Comparison of ENCODE assay signal across 12 mouse cellular contexts in genomic region chr7:74108347-74108746, GRCm38 (mm10).
DNase-seq lines count a peak whose midpoint lies in the region; ATAC-seq and TF ChIP-seq lines count a peak whose summit lies in the region.
"Had no signal": no experiment of that assay in that cellular context is flagged by ENCODE, and none has a peak within 500 bp of the region (broad histone marks: within the 10 kb centered on the region; RNA-seq: fewer than 3 reads in every experiment).

No protein-coding gene starts in this region.

- no peak overlapping the region for H3K4me2 ChIP-seq in lung, postnatal 0 days (replicated peaks; ENCODE audit: low read depth, low read length)
- H3K4me2 ChIP-seq: limb, embryonic 12.5 days had no signal

- no peaks in the 10 kb centered on the region for H3K27me3 ChIP-seq in lung, postnatal 0 days (replicated peaks; ENCODE audit: insufficient read depth, low read length)
- H3K27me3 ChIP-seq: limb, embryonic 12.5 days had no signal

- no peak overlapping the region for H3K27ac ChIP-seq in layer of hippocampus, adult 2 months
- no peak overlapping the region for H3K27ac ChIP-seq in lung, postnatal 0 days (ENCODE audit: low read length)
- H3K27ac ChIP-seq: limb, embryonic 12.5 days had no signal

- no peak for TF ChIP-seq EP300 in lung, postnatal 0 days (IDR thresholded peaks at IDR 0.05)

- peak; percentile 79 for TF ChIP-seq CTCF in layer of hippocampus, adult 2 months (conservative IDR thresholded peaks at IDR 0.05)
- TF ChIP-seq CTCF in lung, postnatal 0 days (IDR thresholded peaks at IDR 0.05) = peak; percentile 72

- 51% methylated on average over 3 of the region's 3 CpGs for WGBS in lung, postnatal 0 days

- H3K9ac ChIP-seq in lung, postnatal 0 days (replicated peaks; ENCODE audit: low read depth) = no peak overlapping the region
- H3K9ac ChIP-seq: limb, embryonic 12.5 days had no signal

- no peaks in the 10 kb centered on the region for H3K9me3 ChIP-seq in lung, postnatal 0 days (ENCODE audit: low read length)
- H3K9me3 ChIP-seq: limb, embryonic 12.5 days had no signal

- no peaks in the 10 kb centered on the region for H3K4me1 ChIP-seq in lung, postnatal 0 days (ENCODE audit: insufficient read depth, low read depth, low read length)

- peak; percentile 47 for DNase-seq in embryo, embryonic 10 days (ENCODE audit: low spot score)
- DNase-seq in embryo, embryonic 9.5 days (ENCODE audit: extremely low spot score) = no peak
- peak in 1 of 2 experiments; percentile 38 for DNase-seq in layer of hippocampus, adult 2 months (ENCODE audit: low spot score in 2 of 2)
- DNase-seq in layer of hippocampus, adult 9-10 months (ENCODE audit: low spot score) = no peak
- peak; percentile 11 for DNase-seq in NIH3T3 (ENCODE audit: low read depth)
- peak; percentile 59 for DNase-seq in lung, postnatal 0 days (ENCODE audit: low spot score)
- DNase-seq in cerebellum, adult 8-10 months = no peak
- DNase-seq: heart, postnatal 36 days; right cerebral cortex, postnatal 4 days had no signal

- H3K36me3 ChIP-seq in lung, postnatal 0 days (ENCODE audit: insufficient read depth, low read length) = no peaks in the 10 kb centered on the region
- H3K36me3 ChIP-seq: limb, embryonic 12.5 days had no signal

- H3K4me3 ChIP-seq in layer of hippocampus, adult 2 months = no peak overlapping the region
- no peak overlapping the region for H3K4me3 ChIP-seq in lung, postnatal 0 days (ENCODE audit: low read depth, low read length)
- H3K4me3 ChIP-seq: limb, embryonic 12.5 days had no signal

- no peak for ATAC-seq in lung, postnatal 0 days
- no peak for ATAC-seq in megakaryocyte-erythroid progenitor cell, adult 5-6 weeks (replicated peaks; ENCODE audit: low FRiP score, low TSS enrichment, poor library complexity, severe bottlenecking)
- ATAC-seq: forebrain, embryonic 16.5 days had no signal

Comparison
In these comparisons a context has a peak if more than half of its experiments do, and no peak if none do; other contexts are left out.
1. DNase-seq: peak in embryo, embryonic 10 days (single experiment), NIH3T3 (single experiment) and lung, postnatal 0 days (single experiment); none in embryo, embryonic 9.5 days (single experiment), layer of hippocampus, adult 9-10 months (single experiment) and cerebellum, adult 8-10 months (single experiment).